Mouse (Mus musculus) neural tube, embryonic 10.5 days (tissue): Measurements from ENCODE around the gene Gm45711.
"Not testable (repeated sequence)": the region's sequence is repeated elsewhere in the genome, so short reads cannot be mapped to it uniquely, and the experiment has no call there.

Experiments
- DNase-seq: peaks from one replicate; pipeline ENCODE4 v3.0.0-alpha.2; 2017; ENCODE audit warnings: low spot score; ENCODE audit errors: extremely low spot score

Gene Gm45711

DNA sequence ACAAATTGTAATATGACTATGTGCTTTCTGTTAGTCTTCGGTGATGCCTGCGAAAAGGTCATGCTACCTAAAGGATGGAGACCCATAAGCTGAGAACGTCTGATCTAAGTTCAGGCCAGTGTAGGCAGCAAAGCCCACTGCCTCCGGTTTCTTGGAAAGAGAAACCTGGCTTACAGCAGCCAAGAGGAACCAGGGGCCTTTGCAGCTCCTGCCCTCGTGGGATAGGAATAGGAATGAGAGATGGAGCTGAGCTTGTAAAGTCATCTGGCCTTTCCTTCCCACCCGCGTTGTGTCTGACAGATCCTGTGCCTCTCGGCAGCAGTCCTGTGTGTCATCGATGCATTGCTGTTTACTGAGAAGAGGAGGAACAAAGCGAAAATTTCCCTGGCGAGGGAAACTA, 11.4 kb upstream of the Gm45711 start, which contains the start of gene Gm11020:
Gm11020 (plus strand) TSS at position 301 of the 400 bp plus-strand sequence.
- not testable (repeated sequence) for DNase-seq

DNA sequence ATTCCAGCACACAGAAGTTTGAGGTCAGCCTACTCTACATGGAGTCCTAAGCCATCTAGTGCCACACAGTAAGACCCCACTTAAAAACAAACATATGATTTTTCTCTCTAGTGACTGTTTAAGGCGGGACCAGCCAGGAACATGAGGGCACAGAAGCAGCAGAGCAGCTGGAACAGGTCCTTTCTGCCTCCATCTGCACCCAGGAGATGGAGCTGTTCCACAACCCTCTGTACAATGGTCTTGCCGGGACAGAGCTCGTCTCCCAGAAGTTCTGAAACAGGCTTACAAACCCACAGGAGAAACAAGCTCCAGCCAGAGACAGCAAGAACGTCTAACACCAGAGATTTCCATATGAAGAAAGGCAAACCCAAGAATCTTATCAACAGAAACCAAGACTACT, 3.4 kb upstream of the Gm45711 start:
- DNase-seq, result no peak

DNA sequence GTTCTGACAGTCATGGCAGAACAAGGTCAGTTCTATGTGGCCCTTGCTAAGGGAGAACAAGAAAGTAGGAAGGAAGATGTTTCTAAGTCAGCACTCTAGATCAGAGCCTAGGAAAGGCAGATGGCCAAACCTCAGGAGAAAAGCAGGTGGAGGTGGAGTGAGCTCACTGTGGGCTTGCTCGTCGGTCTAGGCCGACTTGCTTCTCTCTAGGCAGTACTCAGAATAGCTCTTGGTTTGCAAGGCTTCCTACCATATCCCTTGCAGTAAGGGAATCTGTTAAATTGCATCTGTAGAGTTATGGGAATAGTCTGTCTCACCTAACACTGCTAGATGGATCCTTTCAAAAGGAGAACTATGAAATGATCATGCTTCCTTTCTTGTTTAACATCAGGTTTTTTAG, 2.1 kb upstream of the Gm45711 start:
- DNase-seq, result not testable (repeated sequence)

DNA sequence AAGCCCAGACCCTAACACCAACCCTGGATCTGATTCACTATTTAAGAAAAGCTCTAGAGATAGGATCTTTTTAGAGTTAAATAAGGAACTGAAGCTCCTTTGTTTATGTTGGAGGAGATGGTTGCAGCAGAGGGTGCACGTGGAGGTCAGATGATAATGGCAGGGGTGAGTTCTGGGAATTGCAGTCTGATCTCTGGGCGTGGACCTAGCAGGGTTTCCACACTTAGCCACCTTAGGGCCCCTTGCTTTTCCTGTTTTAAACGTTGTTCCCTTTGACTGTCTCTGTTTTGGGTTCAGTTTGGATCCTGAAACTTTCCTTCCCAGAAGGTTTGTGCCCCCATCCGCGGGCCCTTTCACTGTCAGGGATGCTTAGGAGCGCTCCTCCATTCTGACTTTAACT, 1.5 kb downstream of the Gm45711 start:
- DNase-seq, result not testable (repeated sequence)

DNA sequence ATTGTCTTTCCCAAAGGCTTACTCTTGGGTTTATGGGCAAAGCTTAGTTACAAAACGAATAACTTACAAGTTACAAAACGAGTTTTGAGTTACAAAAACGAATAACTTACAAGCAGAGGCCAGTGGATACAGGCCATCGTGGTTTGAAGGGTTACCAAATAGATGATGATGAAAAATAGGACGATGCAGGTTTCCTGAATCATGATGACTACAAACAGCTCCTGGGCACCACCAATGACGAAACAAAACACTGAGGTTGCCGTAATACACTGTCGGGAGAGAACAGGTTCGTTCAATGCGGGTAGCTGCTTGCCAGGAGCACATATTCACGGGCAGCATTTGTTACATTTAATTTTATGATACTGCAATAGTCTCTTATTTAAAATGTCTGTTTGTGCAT, 4.9 kb downstream of the Gm45711 start:
- DNase-seq, result no peak

DNA sequence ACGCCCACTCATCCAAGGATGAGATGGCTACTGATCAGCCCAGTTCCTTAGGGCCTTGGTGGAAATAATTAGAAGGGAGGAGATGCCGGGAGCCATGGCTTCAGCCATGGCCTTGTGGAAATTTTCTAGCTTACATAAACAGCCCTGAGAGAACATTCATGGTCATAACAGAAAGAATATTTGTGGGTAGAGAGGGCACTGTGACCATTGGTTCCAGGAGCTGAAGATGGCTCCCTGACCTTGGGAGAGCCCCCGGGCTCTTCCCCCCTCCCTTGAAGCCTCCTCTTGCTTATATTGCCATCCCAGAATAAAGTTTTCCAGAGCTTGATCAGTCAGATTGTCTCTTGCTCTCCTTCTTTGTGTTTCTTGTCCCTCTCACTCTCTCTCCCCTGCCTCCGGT, 7.3 kb downstream of the Gm45711 start:
- DNase-seq, result not testable (repeated sequence)

DNA sequence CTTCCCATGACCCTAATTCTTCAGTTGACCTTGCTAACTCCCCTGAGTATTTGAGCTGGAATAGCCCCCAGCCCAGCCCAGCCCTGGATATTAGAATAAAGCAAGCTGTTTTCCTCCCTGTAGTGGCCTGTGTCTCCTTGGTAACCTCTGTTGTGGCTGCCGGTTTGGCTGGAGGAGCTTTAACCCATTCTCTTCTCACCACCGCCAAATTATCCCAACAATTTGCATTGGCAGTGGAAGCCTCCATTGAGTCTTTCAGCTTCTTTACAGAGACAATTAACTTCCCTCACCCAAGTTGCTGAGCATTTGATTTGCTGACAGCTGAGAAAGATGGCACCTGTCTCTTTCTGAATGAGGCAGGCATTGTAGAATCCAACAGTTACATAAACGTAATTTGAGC, 8.3 kb downstream of the Gm45711 start:
- not testable (repeated sequence) for DNase-seq

DNA sequence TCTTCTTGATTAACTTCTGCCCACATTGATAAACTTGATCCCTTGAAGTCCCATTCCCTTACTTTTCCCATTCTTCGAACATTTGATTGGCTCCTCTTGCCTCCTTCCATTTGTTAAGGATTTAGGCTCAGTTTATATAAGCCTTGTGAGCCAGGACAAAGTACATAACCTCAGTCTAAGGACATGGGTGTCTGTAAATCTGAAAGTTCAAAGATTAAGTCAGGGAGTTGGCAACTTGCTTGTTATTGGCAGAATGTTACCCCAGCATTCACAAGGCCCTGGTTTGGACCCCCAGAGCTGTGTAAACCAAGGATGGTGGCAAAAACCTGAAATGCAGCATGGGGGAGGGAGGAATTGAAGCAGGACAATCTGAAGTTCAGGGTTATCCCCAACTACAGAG, 15.5 kb downstream of the Gm45711 start:
- DNase-seq, result no peak

DNA sequence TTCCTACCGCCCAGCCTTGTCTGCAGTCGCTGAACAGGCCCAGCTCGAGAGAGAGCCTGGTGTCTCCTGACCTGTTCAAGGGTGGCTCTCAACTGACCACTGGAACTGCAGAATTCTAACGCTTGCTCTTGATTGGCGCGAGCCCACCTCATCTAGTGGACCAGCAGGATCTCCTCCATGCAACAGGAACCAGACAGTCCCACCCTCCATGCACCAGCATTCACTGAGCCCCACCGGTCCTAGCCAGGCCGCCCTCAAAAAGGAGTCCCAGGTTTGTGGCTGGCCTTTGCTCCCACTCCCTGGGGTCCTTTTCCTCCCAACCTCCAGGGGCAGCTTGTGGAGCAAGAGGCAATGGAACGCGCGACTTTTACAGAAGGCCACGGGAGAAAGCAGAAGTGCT, 16.8 kb downstream of the Gm45711 start, which contains the start of gene Cmtm2a:
Cmtm2a (minus strand) TSS at position 101 of the 400 bp plus-strand sequence.
- not testable (repeated sequence) for DNase-seq

DNA sequence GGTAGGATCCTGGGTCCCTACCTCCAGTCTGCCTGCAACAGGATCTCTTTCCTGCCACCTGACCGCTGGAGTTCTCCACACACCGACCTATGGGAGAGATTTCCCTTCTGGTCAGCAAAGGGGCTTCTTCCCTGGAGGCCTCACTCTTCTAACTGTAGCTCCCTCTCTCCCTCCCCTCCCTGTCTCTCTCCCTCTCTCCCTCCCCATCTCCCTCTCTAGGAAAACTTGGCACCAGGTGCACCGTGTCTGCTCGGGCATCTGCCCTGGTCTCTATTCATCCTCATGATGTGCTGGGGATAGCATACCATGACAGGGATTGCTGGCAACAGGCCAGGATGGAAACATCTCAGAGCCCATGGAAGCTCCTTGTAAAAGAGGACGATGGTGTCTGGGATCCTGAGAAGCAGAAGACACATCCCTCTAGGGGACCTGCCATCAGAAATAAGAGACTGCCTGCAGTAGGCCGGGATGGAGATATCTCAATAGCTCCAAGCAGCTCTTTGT, 40.9 kb downstream of the Gm45711 start:
- no peak for DNase-seq

DNA sequence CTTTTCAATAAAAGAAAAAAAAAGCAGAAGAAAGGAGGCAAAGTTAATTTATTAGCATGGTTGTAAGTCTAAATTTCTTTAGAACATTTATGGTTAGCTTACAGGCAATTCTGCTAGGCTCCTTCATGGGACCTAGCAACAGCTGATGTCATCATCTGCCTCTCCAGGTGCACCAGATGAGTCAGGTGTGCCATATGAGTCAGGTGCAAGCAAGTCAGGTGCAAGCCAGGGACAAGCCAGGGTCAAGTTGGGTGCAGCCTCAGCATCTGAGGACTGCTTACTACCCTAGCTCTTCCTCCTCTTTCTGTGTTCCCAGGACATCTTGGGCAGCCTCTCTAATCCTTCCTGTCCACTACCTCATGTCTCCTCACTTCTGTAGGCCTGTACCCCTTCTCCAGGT, 41.5 kb downstream of the Gm45711 start:
- no peak for DNase-seq

DNA sequence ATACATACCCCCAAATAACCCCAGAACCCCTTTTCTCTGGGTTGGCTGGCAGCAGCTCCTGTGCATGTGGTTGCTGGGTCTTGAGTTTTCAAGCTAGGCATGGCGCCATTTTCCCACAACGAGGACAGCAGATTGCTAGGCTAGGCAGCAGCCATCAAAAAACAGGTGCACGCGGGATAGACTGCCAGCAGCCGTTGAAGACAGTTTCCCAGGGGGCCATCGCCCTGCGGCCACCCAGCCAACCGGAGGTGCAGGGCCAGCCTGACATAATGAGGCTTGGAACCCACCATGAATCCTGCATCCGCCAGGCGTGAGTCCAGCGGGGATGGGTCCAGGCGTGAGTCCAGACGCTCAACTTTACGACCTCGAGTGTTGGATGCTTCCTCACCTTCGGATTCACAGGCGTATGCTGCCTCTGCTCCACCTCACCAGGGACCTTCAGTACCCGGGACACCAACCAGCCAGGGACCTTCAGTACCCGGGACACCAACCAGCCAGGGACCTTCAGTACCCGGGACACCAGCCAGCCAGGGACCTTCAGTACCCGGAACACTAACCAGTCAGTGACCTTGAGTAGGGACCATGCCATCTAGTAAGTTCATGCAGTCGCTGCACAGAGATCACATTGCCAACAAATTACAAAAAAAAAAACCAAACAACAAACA, 45.5 kb downstream of the Gm45711 start:
- not testable (repeated sequence) for DNase-seq

DNA sequence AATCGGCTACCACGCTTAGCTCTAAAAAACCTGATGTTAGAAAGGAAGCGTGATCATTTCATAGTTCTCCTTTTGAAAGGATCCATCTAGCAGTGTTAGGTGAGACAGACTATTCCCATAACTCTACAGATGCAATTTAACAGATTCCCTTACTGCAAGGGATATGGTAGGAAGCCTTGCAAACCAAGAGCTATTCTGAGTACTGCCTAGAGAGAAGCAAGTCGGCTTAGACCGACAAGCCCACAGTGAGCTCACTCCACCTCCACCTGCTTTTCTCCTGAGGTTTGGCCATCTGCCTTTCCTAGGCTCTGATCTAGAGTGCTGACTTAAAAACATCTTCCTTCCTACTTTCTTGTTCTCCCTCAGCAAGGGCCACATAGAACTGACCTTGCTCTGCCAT, 48.1 kb downstream of the Gm45711 start:
- DNase-seq, result not testable (repeated sequence)

DNA sequence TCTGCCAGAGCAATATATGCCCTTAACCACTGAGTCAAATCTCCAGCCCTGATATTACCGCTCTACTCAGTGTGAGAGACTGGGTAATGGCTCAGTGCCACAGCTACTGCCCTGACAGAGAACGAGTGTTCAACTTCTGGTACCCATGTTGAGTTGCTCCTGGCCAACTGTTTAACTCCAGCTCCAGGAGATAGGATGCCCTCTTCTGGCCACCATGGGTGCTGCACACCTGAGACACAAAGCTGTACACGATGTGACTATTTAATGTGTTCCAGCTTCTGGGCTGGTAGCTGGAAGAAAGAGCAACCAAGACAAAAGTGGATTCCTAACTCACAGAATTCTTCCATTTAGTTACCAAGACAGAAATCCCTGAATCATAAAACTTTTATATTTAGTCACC, 56.9 kb downstream of the Gm45711 start:
- DNase-seq, result no peak

DNA sequence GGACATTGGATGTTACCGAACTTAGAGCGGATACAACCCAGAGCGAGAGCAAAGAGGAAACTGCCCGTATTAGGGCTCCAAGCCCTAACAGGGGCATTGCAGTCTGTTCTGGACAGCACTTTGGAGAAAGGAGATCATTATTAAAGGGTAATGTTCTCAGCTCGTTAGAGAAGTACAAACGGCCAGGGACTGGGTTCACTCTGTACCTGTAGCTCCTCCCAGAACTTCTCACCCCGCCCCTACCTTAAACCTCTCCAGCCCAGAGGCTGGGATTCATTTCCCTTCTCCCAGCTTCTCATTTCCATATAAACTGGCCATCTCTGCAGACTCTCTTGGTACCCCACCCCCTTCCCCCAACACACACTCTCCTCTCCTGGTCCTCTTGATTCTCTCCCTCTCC, 58.4 kb downstream of the Gm45711 start:
- peak; percentile 36 for DNase-seq

DNA sequence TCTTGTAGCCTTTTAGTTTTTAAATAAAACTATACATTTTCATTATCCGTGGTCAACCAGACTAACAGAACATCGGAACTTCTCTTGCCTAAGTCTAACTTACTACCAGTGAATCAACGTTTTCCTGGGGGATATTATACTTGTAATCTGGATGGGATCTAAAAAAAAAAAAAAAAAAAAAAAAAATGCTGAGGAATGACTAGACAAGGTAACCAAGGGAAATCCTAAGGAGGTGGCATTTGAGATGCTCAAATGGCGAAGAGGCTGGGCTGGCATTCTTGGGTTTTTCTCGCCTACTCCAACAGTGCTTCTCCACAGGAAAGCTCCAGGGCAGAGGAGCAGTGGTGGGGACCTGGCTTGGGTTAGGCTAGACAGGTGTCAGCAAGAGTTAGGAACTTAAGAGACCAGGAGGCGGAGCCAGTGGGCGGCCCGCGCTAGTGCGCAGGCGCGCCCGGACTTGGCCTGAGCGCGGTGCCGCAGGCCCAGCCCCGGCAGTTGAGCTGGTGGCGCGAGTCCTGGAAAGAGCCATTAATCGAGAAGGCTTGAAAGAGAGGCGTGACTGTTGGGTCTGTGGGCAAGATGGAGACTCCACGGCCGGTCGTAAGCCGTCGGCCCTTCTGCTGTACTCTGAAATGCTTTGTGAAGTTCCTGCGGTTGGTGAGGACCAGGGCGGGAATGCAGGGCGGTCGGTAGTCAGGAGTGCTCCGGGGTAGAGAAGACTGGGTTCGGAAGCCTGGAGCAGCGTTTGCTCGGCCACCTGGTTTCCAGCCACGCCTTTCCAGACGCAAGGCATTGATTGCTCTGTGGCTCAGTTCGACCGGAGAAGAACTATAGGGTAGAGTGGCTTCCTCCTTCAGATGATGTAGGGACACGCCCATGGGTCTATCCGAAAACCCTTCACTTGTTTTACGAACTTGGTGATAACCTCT, 59.2 kb downstream of the Gm45711 start, which contains the start of gene Cklf:
Cklf (plus strand) TSS at position 423 of the 929 bp plus-strand sequence.
- peak; percentile 89 for DNase-seq

DNA sequence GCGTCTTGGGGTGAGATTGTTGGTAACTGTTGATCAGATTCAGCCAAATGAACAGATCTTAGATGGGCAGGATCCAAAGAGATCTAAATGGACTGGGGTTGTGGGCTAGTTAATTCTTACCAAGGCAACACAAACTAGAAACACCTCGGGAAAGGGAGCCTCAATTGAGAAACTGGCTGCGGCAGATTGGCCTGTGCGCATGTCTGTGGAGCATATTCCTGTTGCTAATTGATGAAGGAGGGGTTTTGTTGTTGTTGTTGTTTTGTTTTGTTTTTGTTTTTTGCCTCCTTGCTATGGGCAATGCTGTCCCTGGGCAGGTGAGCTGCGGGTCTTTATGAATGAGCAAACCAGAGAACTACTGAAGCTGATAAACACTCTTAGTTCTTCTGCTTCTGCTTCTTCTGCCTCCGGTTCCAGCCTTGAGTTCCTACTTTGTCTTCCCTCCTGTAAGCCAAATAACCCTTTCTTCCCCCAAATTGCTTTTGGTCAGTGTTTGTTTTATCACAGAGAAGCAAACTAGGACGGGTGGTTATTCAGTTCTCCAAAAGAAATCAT, 60.4 kb downstream of the Gm45711 start:
- no peak for DNase-seq

DNA sequence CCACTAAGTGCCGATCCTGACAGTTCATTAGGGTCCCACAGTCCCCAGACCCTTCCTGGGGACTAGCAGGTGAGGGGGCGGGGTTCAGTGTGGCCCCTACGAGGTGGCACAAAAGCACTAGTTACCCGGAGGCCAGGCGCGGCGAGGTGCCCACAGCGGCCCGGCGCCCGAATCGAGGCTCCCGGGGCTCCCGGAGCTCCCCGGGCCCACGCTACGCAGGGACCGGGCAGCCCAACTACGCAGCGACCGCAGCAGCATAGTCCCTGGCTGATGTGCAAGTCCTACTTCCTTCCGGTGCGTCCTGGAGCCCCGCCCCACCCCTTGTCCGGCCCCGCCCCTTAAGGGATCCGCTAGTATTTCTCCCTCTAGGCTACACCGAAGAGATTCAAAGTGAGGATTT, 61.6 kb downstream of the Gm45711 start, which contains the start of gene Tk2:
Tk2 (minus strand) TSS at position 283 of the 400 bp plus-strand sequence.
- peak; percentile 82 for DNase-seq

DNA sequence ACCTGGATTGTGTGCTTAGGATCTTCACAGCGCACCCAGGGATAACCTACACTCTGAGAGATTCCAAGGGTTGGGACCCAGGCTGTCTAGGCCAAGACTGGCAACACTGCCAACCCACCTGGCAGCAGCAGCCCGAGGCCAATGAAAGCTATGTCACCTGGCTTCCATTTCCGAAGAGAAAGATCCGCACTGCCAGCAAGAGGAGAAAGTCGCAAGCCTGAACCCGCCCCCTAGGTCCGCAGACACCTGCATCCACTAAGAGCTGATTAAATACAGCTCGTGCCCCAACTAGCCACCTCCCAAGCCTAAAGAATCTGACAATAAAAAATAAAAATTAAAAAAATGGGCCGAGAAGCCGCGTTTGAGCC, 62.0 kb downstream of the Gm45711 start:
- no peak for DNase-seq

DNA sequence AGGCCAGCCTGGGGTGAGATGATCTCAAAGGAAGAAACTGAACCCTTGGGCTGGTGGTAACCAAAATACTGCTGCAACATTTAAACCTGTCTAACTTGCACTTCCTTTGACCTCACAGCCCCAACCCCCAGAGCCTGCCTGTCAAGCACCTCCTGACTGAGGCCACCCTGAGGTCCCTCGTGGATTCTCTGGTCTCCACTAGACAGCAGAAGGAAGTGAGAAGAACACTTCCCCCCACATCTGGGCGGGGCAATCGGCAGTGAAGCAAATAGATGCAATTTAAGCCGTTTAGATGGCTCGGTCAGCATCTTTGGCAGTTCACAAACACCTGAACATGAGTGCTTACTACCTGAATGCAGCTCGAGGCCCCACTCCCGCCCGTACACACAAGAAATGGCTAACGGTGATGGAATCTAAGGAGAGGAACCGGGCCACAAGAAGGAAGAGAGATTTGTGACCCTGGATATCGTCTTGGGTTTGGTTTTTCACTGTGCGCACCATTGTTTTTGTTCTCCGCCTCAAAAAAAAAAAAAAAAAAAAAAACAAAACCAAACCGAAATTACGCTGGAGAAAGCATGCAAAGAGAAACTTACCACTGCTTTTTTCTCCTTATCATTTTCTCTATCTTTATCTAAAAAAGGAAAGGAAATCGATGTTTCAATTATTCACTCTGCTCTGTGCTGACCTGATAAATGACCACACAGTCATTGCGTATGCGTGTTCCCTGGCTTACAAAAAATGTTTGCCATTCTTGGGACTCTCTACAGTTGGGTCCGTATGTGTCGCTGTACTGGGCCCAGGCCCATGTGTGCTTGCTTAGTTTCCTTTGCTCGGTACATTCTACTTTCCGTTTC, 62.6 kb downstream of the Gm45711 start:
- DNase-seq, result no peak

DNA sequence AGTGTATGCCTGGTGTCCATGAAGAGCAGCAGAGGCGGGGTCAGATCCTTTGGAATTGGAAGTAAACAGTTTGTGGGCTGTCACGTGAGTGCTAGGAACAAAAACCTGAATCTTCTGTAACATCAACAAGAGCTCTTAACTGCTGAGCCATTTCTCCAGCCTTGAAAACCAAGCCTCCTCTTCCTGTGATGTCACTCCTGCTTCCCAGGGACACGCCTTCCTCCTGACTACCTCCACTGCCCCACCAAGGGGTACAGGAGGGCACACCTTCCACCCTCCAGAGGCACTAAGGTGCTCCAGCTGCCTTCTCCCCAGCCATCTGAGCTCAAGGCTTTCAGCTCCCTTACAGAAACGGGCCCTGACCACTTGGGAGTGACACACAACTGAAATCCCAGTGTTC, 63.3 kb downstream of the Gm45711 start:
- DNase-seq, result no peak
